Mouse (Mus musculus): ENCODE measurements around the gene D10Jhu81e.

DNA sequence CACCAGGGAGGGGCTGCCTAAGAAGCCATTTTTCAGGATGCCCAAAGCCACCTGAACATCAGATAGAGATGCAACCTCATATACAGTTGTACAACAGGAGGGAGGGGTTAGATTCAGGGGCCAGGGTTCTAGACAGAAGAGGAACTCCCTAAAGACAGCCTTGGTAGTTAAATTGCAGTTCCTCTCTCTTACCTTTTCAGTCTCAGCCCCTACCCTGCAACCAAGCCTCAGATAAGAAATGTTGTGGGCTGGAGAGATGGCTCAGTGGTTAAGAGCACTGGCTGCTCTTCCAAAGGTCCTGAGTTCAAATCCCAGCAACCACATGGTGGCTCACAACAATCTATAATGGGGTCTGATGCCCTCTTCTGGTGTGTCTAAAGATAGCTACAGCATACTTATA is 1.8 kb downstream of the D10Jhu81e start:
- TF ChIP-seq POLR2A (IDR thresholded peaks at IDR 0.05; ENCODE audit: borderline replicate concordance, extremely low read depth, insufficient read depth, insufficient read length, poor library complexity, severe bottlenecking) (no peak), CTCF (IDR thresholded peaks at IDR 0.05; ENCODE audit: borderline replicate concordance, extremely low read depth, insufficient read depth, insufficient read length) (no peak)

All from brain, embryonic 14.5 days (tissue).